Mouse (Mus musculus) embryonic facial prominence, embryonic 10.5 days (tissue): ENCODE measurements at regions not wholly inside any gene's neighbourhood (a gene's known extent, or its start where the extent isn't known, plus 50 kb on each side); places are given as distances from the start of the nearest gene placed in this dataset.

Source experiments
- DNase-seq: peaks from one replicate; pipeline ENCODE4 v3.0.0-alpha.2; 2017; ENCODE audit warnings: low spot score
- H3K27ac ChIP-seq: fragments of 300-500 bp; sonication (generic); replicated peaks from 2 replicates; pipeline ENCODE4 v1.5.1; 2016; ENCODE audit warnings: mild to moderate bottlenecking
- H3K27me3 ChIP-seq: fragments of 300-500 bp; sonication (generic); replicated peaks from 2 replicates; pipeline ENCODE4 v1.6.1; 2016; ENCODE audit warnings: low read depth, mild to moderate bottlenecking; ENCODE audit not compliant: poor library complexity, severe bottlenecking
- H3K36me3 ChIP-seq: fragments of 300-500 bp; sonication (generic); replicated peaks from 2 replicates; pipeline ENCODE4 v1.6.1; 2016; ENCODE audit warnings: mild to moderate bottlenecking, moderate library complexity
- H3K4me1 ChIP-seq: fragments of 300-500 bp; sonication (generic); 2 replicates; pipeline ENCODE4 v1.6.1; 2016
- H3K4me3 ChIP-seq: fragments of 300-500 bp; sonication (generic); 2 replicates; pipeline ENCODE4 v1.5.1; 2016; ENCODE audit warnings: mild to moderate bottlenecking, moderate library complexity
- H3K9me3 ChIP-seq: fragments of 300-500 bp; sonication (generic); 2 replicates; pipeline ENCODE4 v1.6.1; 2016; ENCODE audit warnings: mild to moderate bottlenecking
- WGBS: fragments of 180-500 bp; shearing (Covaris S2); methylation state at CpG from one replicate; pipeline ENCODE4 v1.1.7; 2016; 5-methylcytosine and 5-hydroxymethylcytosine counted together

- DNase-seq = no peak
- Histone ChIP-seq H3K27me3 (no peaks in the 10 kb centered on the region), H3K4me3 (no peak overlapping the region), H3K36me3 (no peaks in the 10 kb centered on the region), H3K4me1 (no peaks in the 10 kb centered on the region), H3K9me3 (no peaks in the 10 kb centered on the region), H3K27ac (no peak overlapping the region)
- WGBS = 86% methylated on average over 2 of the region's 2 CpGs
Observed at GRCm38 (mm10) chr13:5728172-5728571, 133.1 kb upstream of the Klf6 start.

GRCm38 (mm10) chr13:5728808-5729207 lies 132.5 kb upstream of the Klf6 start:
- Histone ChIP-seq H3K4me3 (no peak overlapping the region), H3K27me3 (no peaks in the 10 kb centered on the region), H3K9me3 (no peaks in the 10 kb centered on the region), H3K27ac (no peak overlapping the region), H3K4me1 (no peaks in the 10 kb centered on the region), H3K36me3 (no peaks in the 10 kb centered on the region)
- DNase-seq = no peak
- WGBS = 44% methylated on average over 1 of the region's 1 CpGs

- DNase-seq = no peak
- Histone ChIP-seq H3K9me3 (no peaks in the 10 kb centered on the region), H3K27me3 (no peaks in the 10 kb centered on the region), H3K4me1 (no peaks in the 10 kb centered on the region), H3K4me3 (no peak overlapping the region), H3K36me3 (no peaks in the 10 kb centered on the region), H3K27ac (no peak overlapping the region)
- 81% methylated on average over 6 of the region's 6 CpGs for WGBS
Observed at GRCm38 (mm10) chr13:5729426-5730068, 131.7 kb upstream of the Klf6 start.

GRCm38 (mm10) chr13:5732206-5732605 lies 129.1 kb upstream of the Klf6 start:
- no peaks in the 10 kb centered on the region for H3K36me3 ChIP-seq
- H3K4me3 ChIP-seq = no peak overlapping the region
- no peak for DNase-seq
- no peak overlapping the region for H3K27ac ChIP-seq
- no peaks in the 10 kb centered on the region for H3K9me3 ChIP-seq
- no peaks in the 10 kb centered on the region for H3K4me1 ChIP-seq
- 91% methylated on average over 1 of the region's 1 CpGs for WGBS
- H3K27me3 ChIP-seq = no peaks in the 10 kb centered on the region

GRCm38 (mm10) chr13:5735027-5735624 lies 126.2 kb upstream of the Klf6 start:
- Histone ChIP-seq H3K4me1 (no peaks in the 10 kb centered on the region), H3K9me3 (no peaks in the 10 kb centered on the region), H3K27ac (no peak overlapping the region), H3K27me3 (no peaks in the 10 kb centered on the region), H3K4me3 (no peak overlapping the region), H3K36me3 (no peaks in the 10 kb centered on the region)
- DNase-seq = no peak

GRCm38 (mm10) chr13:5736472-5736871 lies 124.8 kb upstream of the Klf6 start:
- no peak for DNase-seq
- H3K4me3 ChIP-seq = no peak overlapping the region
- no peaks in the 10 kb centered on the region for H3K27me3 ChIP-seq
- H3K36me3 ChIP-seq = no peaks in the 10 kb centered on the region
- no peaks in the 10 kb centered on the region for H3K9me3 ChIP-seq
- WGBS = 91% methylated on average over 6 of the region's 6 CpGs
- no peak overlapping the region for H3K27ac ChIP-seq
- no peaks in the 10 kb centered on the region for H3K4me1 ChIP-seq

GRCm38 (mm10) chr13:5737214-5737613 lies 124.1 kb upstream of the Klf6 start:
- no peaks in the 10 kb centered on the region for H3K36me3 ChIP-seq
- DNase-seq = no peak
- H3K4me3 ChIP-seq = no peak overlapping the region
- WGBS = 88% methylated on average over 7 of the region's 7 CpGs
- no peaks in the 10 kb centered on the region for H3K27me3 ChIP-seq
- no peaks in the 10 kb centered on the region for H3K4me1 ChIP-seq
- no peaks in the 10 kb centered on the region for H3K9me3 ChIP-seq
- H3K27ac ChIP-seq = no peak overlapping the region

GRCm38 (mm10) chr13:5740805-5741204 lies 120.5 kb upstream of the Klf6 start:
- no peaks in the 10 kb centered on the region for H3K36me3 ChIP-seq

GRCm38 (mm10) chr13:5744949-5745348 lies 116.3 kb upstream of the Klf6 start:
- no peaks in the 10 kb centered on the region for H3K9me3 ChIP-seq
- H3K4me1 ChIP-seq = no peaks in the 10 kb centered on the region
- H3K27ac ChIP-seq = no peak overlapping the region
- H3K36me3 ChIP-seq = no peaks in the 10 kb centered on the region
- no peaks in the 10 kb centered on the region for H3K27me3 ChIP-seq
- H3K4me3 ChIP-seq = no peak overlapping the region
- no peak for DNase-seq
- WGBS = 89% methylated on average over 6 of the region's 6 CpGs

More at GRCm38 (mm10) chr13:5740805-5741204, 120.5 kb upstream of the Klf6 start:
- H3K9me3 ChIP-seq = no peaks in the 10 kb centered on the region
- H3K4me3 ChIP-seq = no peak overlapping the region
- 86% methylated on average over 1 of the region's 1 CpGs for WGBS
- H3K4me1 ChIP-seq = no peaks in the 10 kb centered on the region
- H3K27ac ChIP-seq = no peak overlapping the region
- no peaks in the 10 kb centered on the region for H3K27me3 ChIP-seq
- no peak for DNase-seq

GRCm38 (mm10) chr13:5757176-5757575 lies 104.1 kb upstream of the Klf6 start:
- DNase-seq = no peak
- WGBS = 93% methylated on average over 3 of the region's 3 CpGs
- Histone ChIP-seq H3K4me3 (no peak overlapping the region), H3K36me3 (no peaks in the 10 kb centered on the region), H3K27me3 (no peaks in the 10 kb centered on the region), H3K4me1 (no peaks in the 10 kb centered on the region), H3K27ac (no peak overlapping the region), H3K9me3 (no peaks in the 10 kb centered on the region)

GRCm38 (mm10) chr13:5757963-5758362 lies 103.3 kb upstream of the Klf6 start:
- WGBS = 83% methylated on average over 1 of the region's 1 CpGs
- Histone ChIP-seq H3K4me1 (no peaks in the 10 kb centered on the region), H3K9me3 (no peaks in the 10 kb centered on the region), H3K36me3 (no peaks in the 10 kb centered on the region), H3K27ac (no peak overlapping the region), H3K4me3 (no peak overlapping the region), H3K27me3 (no peaks in the 10 kb centered on the region)
- DNase-seq = no peak

- Histone ChIP-seq H3K4me3 (no peak overlapping the region), H3K36me3 (no peaks in the 10 kb centered on the region), H3K27ac (no peak overlapping the region), H3K4me1 (no peaks in the 10 kb centered on the region), H3K9me3 (no peaks in the 10 kb centered on the region), H3K27me3 (no peaks in the 10 kb centered on the region)
- no peak for DNase-seq
Observed at GRCm38 (mm10) chr13:5760030-5760429, 101.3 kb upstream of the Klf6 start.

GRCm38 (mm10) chr13:5766394-5766793 lies 94.9 kb upstream of the Klf6 start:
- DNase-seq = no peak
- Histone ChIP-seq H3K9me3 (no peaks in the 10 kb centered on the region), H3K4me1 (no peaks in the 10 kb centered on the region), H3K4me3 (no peak overlapping the region), H3K27me3 (no peaks in the 10 kb centered on the region), H3K27ac (no peak overlapping the region), H3K36me3 (no peaks in the 10 kb centered on the region)
- 84% methylated on average over 6 of the region's 6 CpGs for WGBS
